In the genomic region with DNA sequence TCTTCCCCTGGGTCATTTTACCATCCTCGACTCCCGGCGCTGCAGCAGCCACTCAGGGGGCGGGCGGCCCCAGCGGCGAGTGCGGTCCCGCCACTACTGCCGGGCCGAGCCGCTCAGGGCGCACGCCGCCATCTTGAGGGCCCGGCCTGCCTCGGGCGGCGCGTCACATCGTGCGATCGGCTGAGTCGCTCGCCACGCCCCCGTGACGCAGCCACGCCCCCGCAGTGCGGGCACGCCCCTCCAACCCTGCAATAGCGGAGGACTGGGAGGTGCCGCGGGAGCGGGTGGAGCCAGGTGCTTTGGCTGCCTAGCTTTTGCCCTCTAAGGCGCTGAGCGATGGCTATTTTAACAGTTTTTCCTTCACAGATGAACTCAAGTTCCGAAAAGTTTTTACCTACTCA, we compare ENCODE assay signal across 8 mouse cellular contexts. TPM values are rescaled to one million over a fixed set of nuclear protein-coding genes. Genes with fewer than 3 reads are reported as not detected.
DNase-seq lines count a peak whose midpoint lies in the region; ATAC-seq and TF ChIP-seq lines count a peak whose summit lies in the region.

A gene (minus strand): TSS at position 215 of the 401 bp plus-strand sequence.

- under 1% methylated on average over 39 of the region's 39 CpGs for WGBS in embryonic facial prominence, embryonic 13.5 days
- under 1% methylated on average over 39 of the region's 39 CpGs for WGBS in kidney, adult 2 months
- 0% methylated on average over 39 of the region's 39 CpGs for WGBS in limb, embryonic 12.5 days
- under 1% methylated on average over 39 of the region's 39 CpGs for WGBS in midbrain, embryonic 15.5 days
- 0% methylated on average over 39 of the region's 39 CpGs for WGBS in spleen, adult 2 months

- peak within 1 kb of the TSS; percentile 64 for H3K4me2 ChIP-seq in embryonic facial prominence, embryonic 13.5 days
- H3K4me2 ChIP-seq in limb, embryonic 12.5 days, result peak within 1 kb of the TSS; percentile 69
- H3K4me2 ChIP-seq in midbrain, embryonic 15.5 days, result peak within 1 kb of the TSS; percentile 68

- TF ChIP-seq POLR2A in kidney, adult 2 months (IDR thresholded peaks at IDR 0.05; ENCODE audit: low read depth, low read length), result peak; percentile 90
- peak; percentile 95 for TF ChIP-seq POLR2A in spleen, adult 2 months (IDR thresholded peaks at IDR 0.05; ENCODE audit: low read depth, low read length)

- peak within 1 kb of the TSS; percentile 98 for H3K9ac ChIP-seq in embryonic facial prominence, embryonic 13.5 days
- peak within 1 kb of the TSS; percentile 99 for H3K9ac ChIP-seq in limb, embryonic 12.5 days (replicated peaks)
- peak within 1 kb of the TSS; percentile 73 for H3K9ac ChIP-seq in midbrain, embryonic 15.5 days

- TF ChIP-seq CTCF in kidney, adult 2 months (conservative IDR thresholded peaks at IDR 0.05; ENCODE audit: insufficient read depth, insufficient read length, low read depth, low read length), result no peak
- no peak for TF ChIP-seq CTCF in spleen, adult 2 months (IDR thresholded peaks at IDR 0.05; ENCODE audit: extremely low read depth, insufficient read depth, insufficient read length, insufficient replicate concordance)

- DNase-seq in 3134 (ENCODE audit: extremely low read depth, insufficient read length, low spot score), result peak; percentile 98
- peak; percentile 100 for DNase-seq in adrenal gland, postnatal 36 days
- peak; percentile 99 to 100 for DNase-seq in heart, adult 18-20 months
- peak; percentile 99 for DNase-seq in kidney, adult 2 months
- DNase-seq in spleen, adult 2 months (ENCODE audit: low read depth in 1 of 2, low spot score in 2 of 2), result peak; percentile 91 to 99

- no peaks in the 10 kb centered on the region for H3K36me3 ChIP-seq in embryonic facial prominence, embryonic 13.5 days
- peaks cover under 1% of the 10 kb centered on the region; the same call in 1 of the 2 replicates for H3K36me3 ChIP-seq in kidney, adult 2 months (ENCODE audit: control insufficient read depth, insufficient read depth, low read length)
- H3K36me3 ChIP-seq in limb, embryonic 12.5 days, result no peaks in the 10 kb centered on the region
- H3K36me3 ChIP-seq in midbrain, embryonic 15.5 days (replicated peaks), result no peaks in the 10 kb centered on the region
- no peaks in the 10 kb centered on the region for H3K36me3 ChIP-seq in spleen, adult 2 months (ENCODE audit: control insufficient read depth, insufficient read depth, low read length)

- H3K27me3 ChIP-seq in embryonic facial prominence, embryonic 13.5 days, result no peaks in the 10 kb centered on the region
- no peaks in the 10 kb centered on the region for H3K27me3 ChIP-seq in kidney, adult 2 months (replicated peaks; ENCODE audit: control insufficient read depth, insufficient read depth, low read length)
- no peaks in the 10 kb centered on the region for H3K27me3 ChIP-seq in limb, embryonic 12.5 days
- no peaks in the 10 kb centered on the region for H3K27me3 ChIP-seq in midbrain, embryonic 15.5 days (replicated peaks)
- no peaks in the 10 kb centered on the region for H3K27me3 ChIP-seq in spleen, adult 2 months (ENCODE audit: control insufficient read depth, insufficient read depth, low read length)

- H3K9me3 ChIP-seq in embryonic facial prominence, embryonic 13.5 days, result no peaks in the 10 kb centered on the region
- H3K9me3 ChIP-seq in limb, embryonic 12.5 days, result no peaks in the 10 kb centered on the region
- H3K9me3 ChIP-seq in midbrain, embryonic 15.5 days, result no peaks in the 10 kb centered on the region

- peak; percentile 99 for ATAC-seq in embryonic facial prominence, embryonic 13.5 days (ENCODE audit: insufficient number of reproducible peaks, insufficient read depth, low FRiP score, low TSS enrichment, low read depth)
- peak; percentile 99 for ATAC-seq in limb, embryonic 12.5 days (ENCODE audit: insufficient number of reproducible peaks, insufficient read depth, low FRiP score, low TSS enrichment, low read depth)
- peak; percentile 99 for ATAC-seq in midbrain, embryonic 15.5 days (replicated peaks)

- peak within 1 kb of the TSS; percentile 93 for H3K27ac ChIP-seq in embryonic facial prominence, embryonic 13.5 days
- H3K27ac ChIP-seq in kidney, adult 2 months (ENCODE audit: insufficient read depth, low read depth, low read length), result peak within 1 kb of the TSS; percentile 77
- peak within 1 kb of the TSS; percentile 97 for H3K27ac ChIP-seq in limb, embryonic 12.5 days
- peak within 1 kb of the TSS; percentile 93 for H3K27ac ChIP-seq in midbrain, embryonic 15.5 days
- peak within 1 kb of the TSS; percentile 92 for H3K27ac ChIP-seq in spleen, adult 2 months (ENCODE audit: insufficient read depth, low read length)

- peaks cover 30% of the 10 kb centered on the region for H3K4me1 ChIP-seq in embryonic facial prominence, embryonic 13.5 days
- H3K4me1 ChIP-seq in kidney, adult 2 months (ENCODE audit: control insufficient read depth, insufficient read depth, low read length), result peaks cover 17% of the 10 kb centered on the region; the same call in 1 of the 2 replicates
- peaks cover 12% of the 10 kb centered on the region for H3K4me1 ChIP-seq in limb, embryonic 12.5 days (replicated peaks)
- H3K4me1 ChIP-seq in midbrain, embryonic 15.5 days, result peaks cover 30% of the 10 kb centered on the region
- H3K4me1 ChIP-seq in spleen, adult 2 months (ENCODE audit: control insufficient read depth, insufficient read depth, insufficient read length), result peaks cover 4% of the 10 kb centered on the region

- H3K4me3 ChIP-seq in embryonic facial prominence, embryonic 13.5 days, result peak within 1 kb of the TSS; percentile 96
- peak within 1 kb of the TSS; percentile 87 for H3K4me3 ChIP-seq in kidney, adult 2 months (ENCODE audit: insufficient read depth, low read depth, low read length)
- H3K4me3 ChIP-seq in limb, embryonic 12.5 days (replicated peaks), result peak within 1 kb of the TSS; percentile 99
- peak within 1 kb of the TSS; percentile 58 for H3K4me3 ChIP-seq in midbrain, embryonic 15.5 days
- H3K4me3 ChIP-seq in spleen, adult 2 months (ENCODE audit: extremely low read depth, insufficient read depth, insufficient read length), result peak within 1 kb of the TSS; percentile 69

RNA-seq across cellular contexts. Expression of the gene that starts here (rescaled TPM):
- 10 to 100 TPM; 61.3 to 61.7 TPM for total RNA-seq in adrenal gland, postnatal 36 days (2021)
- polyA plus RNA-seq in embryonic facial prominence, embryonic 13.5 days (2015; fragmentation: Nextera tagmentation; extraction: Ambion mirVana), result 78.5 and 80.5 TPM in 2 replicates
- 10 to 100 TPM; 15.9 to 18.4 TPM for total RNA-seq in heart, adult 18-20 months (2021)
- polyA plus RNA-seq in kidney, adult 2 months (2012; rRNA removed), result 27.5 and 27.8 TPM in 2 replicates
- 84.7 and 88.4 TPM in 2 replicates for polyA plus RNA-seq in limb, embryonic 12.5 days (2016; fragmentation: Nextera tagmentation; extraction: Ambion mirVana)
- 62.9 and 64.0 TPM in 2 replicates for polyA plus RNA-seq in midbrain, embryonic 15.5 days (2015; fragmentation: Nextera tagmentation; extraction: Ambion mirVana)
- 12.2 and 12.6 TPM in 2 replicates for polyA plus RNA-seq in spleen, adult 2 months (2012; rRNA removed)

Comparison
In these comparisons a context has a peak if more than half of its experiments do, and no peak if none do; other contexts are left out.
1. Peak in every context shown above with its lines: DNase-seq, ATAC-seq, H3K4me3 ChIP-seq and H3K27ac ChIP-seq.